Mouse (Mus musculus): Measurements from ENCODE around the gene Gm26920.

DNA sequence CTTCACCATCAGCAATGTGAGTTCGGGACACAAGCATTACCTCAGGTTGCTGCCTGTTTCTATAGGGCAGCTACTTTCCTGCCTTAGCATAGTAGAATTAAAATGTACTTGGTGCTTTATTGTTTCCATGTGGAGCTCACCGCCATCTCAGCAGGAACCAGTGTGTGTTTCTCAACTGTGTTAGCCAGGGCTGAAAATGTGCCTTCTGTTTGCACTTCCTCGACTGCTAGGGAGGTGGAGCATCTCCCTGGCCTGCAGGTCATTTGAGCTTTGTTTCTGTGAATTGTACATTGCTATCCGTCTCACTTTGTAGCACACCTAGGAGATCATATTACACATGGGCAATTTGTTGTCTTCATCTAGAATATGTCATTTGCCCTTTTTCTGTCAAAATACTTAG is 62.9 kb downstream of the Gm26920 start:
- TF ChIP-seq POLR2A (IDR thresholded peaks at IDR 0.05; ENCODE audit: insufficient read depth, low read depth, low read length): no peak
- TF ChIP-seq CTCF (IDR thresholded peaks at IDR 0.05; ENCODE audit: insufficient read depth, low read depth, low read length): no peak

All from olfactory bulb, adult 2 months (tissue).